Mouse (Mus musculus) C2C12 (cell line): ENCODE data around the gene Sdc1.

Source experiments
- CEBPB ChIP-seq: IDR thresholded peaks from one replicate; pipeline ENCODE4 v1.6.1; 2011; ENCODE audit warnings: low read depth, mild to moderate bottlenecking, control low read depth, moderate library complexity
- CTCF ChIP-seq: IDR thresholded peaks from one replicate; pipeline ENCODE4 v1.5.1; 2011; ENCODE audit not compliant: control insufficient read depth, insufficient read depth, insufficient read length
- FOSL1 ChIP-seq: IDR thresholded peaks from one replicate; pipeline ENCODE4 v1.8.0; 2011; ENCODE audit warnings: mild to moderate bottlenecking, low read length; ENCODE audit not compliant: poor library complexity, insufficient read depth, severe bottlenecking
- MYOD1 ChIP-seq: IDR thresholded peaks from one replicate; pipeline ENCODE4 v1.6.1; 2011; ENCODE audit warnings: low read depth; ENCODE audit not compliant: control insufficient read depth, insufficient read length
- MYOG ChIP-seq: IDR thresholded peaks from one replicate; pipeline ENCODE4 v1.6.1; 2011; ENCODE audit not compliant: control insufficient read depth, insufficient read length; ENCODE audit errors: extremely low read depth
- USF1 ChIP-seq: IDR thresholded peaks from one replicate; pipeline ENCODE4 v1.6.1; 2011; ENCODE audit warnings: low read depth, mild to moderate bottlenecking, control low read depth, moderate library complexity

DNA sequence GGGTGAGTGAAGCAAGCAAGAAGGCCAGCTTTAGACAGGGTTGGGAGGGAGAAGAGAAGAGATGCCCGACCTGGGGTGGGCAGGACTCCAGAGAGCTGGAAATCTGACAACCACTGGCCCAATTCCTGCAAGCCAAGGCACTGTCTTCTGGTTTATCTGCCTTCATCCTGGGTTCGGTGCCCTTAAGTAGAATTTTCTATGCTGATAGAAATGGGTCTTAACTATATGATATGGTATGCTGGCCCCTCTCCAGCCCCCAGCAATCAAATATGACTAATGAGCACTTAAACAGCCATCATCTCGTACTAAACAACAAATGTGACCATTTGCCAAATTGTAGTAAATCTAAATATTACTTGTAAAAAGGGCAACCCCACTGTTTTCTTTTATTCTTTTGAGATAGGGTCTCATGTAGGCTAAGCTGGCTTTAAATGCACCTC lies 47.1 kb downstream of the Sdc1 start:
- TF ChIP-seq CTCF (no peak), USF1 (no peak), MYOG (no peak), CEBPB (no peak), FOSL1 (no peak), MYOD1 (no peak)
